Mouse (Mus musculus) cerebellum, adult 2 months (tissue): ENCODE measurements around the gene Tsc22d1. TPM values are rescaled to one million over a fixed set of nuclear protein-coding genes. Genes with fewer than 3 reads are reported as not detected.

Source experiments
- DNase-seq, 2 experiments: peaks; one replicate each; pipeline ENCODE4 v3.0.0; 2021
- H3K27ac ChIP-seq: fragments of 200-500 bp; 2 replicates; pipeline ENCODE4 v1.5.1; 2012; ENCODE audit warnings: low read length, control low read depth, inconsistent platforms; ENCODE audit not compliant: insufficient read depth
- H3K27me3 ChIP-seq: fragments of 200-500 bp; 2 replicates; pipeline ENCODE4 v1.6.1; 2012; ENCODE audit warnings: inconsistent platforms, mild to moderate bottlenecking, low read length, moderate library complexity; ENCODE audit not compliant: control insufficient read depth, insufficient read depth
- H3K4me1 ChIP-seq: fragments of 200-500 bp; 2 replicates; pipeline ENCODE4 v1.6.1; 2011; ENCODE audit warnings: low read length; ENCODE audit not compliant: control insufficient read depth, insufficient read depth
- H3K4me3 ChIP-seq: fragments of 200-500 bp; replicated peaks from 2 replicates; pipeline ENCODE3; 2011; ENCODE audit warnings: mild to moderate bottlenecking, low read depth, low read length, control low read depth; ENCODE audit not compliant: insufficient read depth
- CTCF ChIP-seq: fragments of 200-500 bp; IDR thresholded peaks from 2 replicates; pipeline ENCODE4 v1.5.1; 2011; ENCODE audit warnings: low read depth, mild to moderate bottlenecking, control low read depth, low read length, moderate library complexity, borderline replicate concordance; ENCODE audit not compliant: insufficient read depth
- POLR2A ChIP-seq: fragments of 200-500 bp; IDR thresholded peaks from 2 replicates; pipeline ENCODE4 v1.6.1; 2011; ENCODE audit warnings: low read length, control low read depth, borderline replicate concordance; ENCODE audit not compliant: insufficient read depth
- WGBS: fragments of 180-500 bp; shearing (Covaris S2); methylation state at CpG from one replicate; pipeline ENCODE4 v1.1.7; 2018; 5-methylcytosine and 5-hydroxymethylcytosine counted together
- polyA plus RNA-seq: library from polyadenylated mRNA; depleted of rRNA; stranded (reverse); fragments of >200 nt; gene quantifications from 2 replicates; pipeline ENCODE4 v1.2.3, GENCODE M21; 2012

The Tsc22d1 gene
- polyA plus RNA-seq, 1 experiment: 362 TPM

GRCm38 (mm10) chr14:76505101-76505438 lies 90.3 kb downstream of the Tsc22d1 start:
- under 1% methylated on average over 10 of the region's 10 CpGs for WGBS
- TF ChIP-seq POLR2A (no peak), CTCF (no peak)
- Histone ChIP-seq H3K4me1 (peaks cover 15% of the 10 kb centered on the region; the same call in 1 of the 2 replicates), H3K27me3 (no peaks in the 10 kb centered on the region), H3K27ac (peak overlapping the region; percentile 85), H3K4me3 (peak overlapping the region; percentile 87)
- no peak for DNase-seq

- Histone ChIP-seq H3K4me1 (peaks cover 15% of the 10 kb centered on the region; the same call in 1 of the 2 replicates), H3K27ac (peak overlapping the region; percentile 85), H3K4me3 (peak overlapping the region; percentile 87), H3K27me3 (no peaks in the 10 kb centered on the region)
- under 1% methylated on average over 31 of the region's 31 CpGs for WGBS
- peak; percentile 89 to 95 for DNase-seq
- TF ChIP-seq CTCF: no peak
- TF ChIP-seq POLR2A: peak; percentile 80; the same call in 1 of the 2 replicates
Measured at GRCm38 (mm10) chr14:76505439-76506220, 90.9 kb downstream of the Tsc22d1 start.

GRCm38 (mm10) chr14:76506425-76507205 lies 91.9 kb downstream of the Tsc22d1 start:
- WGBS: 11% methylated on average over 27 of the region's 27 CpGs
- peak overlapping the region; percentile 82 for H3K27ac ChIP-seq
- H3K27me3 ChIP-seq: no peaks in the 10 kb centered on the region
- peaks cover 15% of the 10 kb centered on the region; the same call in 1 of the 2 replicates for H3K4me1 ChIP-seq
- TF ChIP-seq CTCF: no peak
- TF ChIP-seq POLR2A: no peak
- peak overlapping the region; percentile 76 for H3K4me3 ChIP-seq
- DNase-seq: peak; percentile 47 to 59

GRCm38 (mm10) chr14:76507357-76507756 lies 92.6 kb downstream of the Tsc22d1 start:
- peaks cover 15% of the 10 kb centered on the region; the same call in 1 of the 2 replicates for H3K4me1 ChIP-seq
- H3K4me3 ChIP-seq: no peak overlapping the region
- no peak overlapping the region for H3K27ac ChIP-seq
- TF ChIP-seq POLR2A (no peak), CTCF (no peak)
- 72% methylated on average over 7 of the region's 7 CpGs for WGBS
- H3K27me3 ChIP-seq: no peaks in the 10 kb centered on the region
- DNase-seq: no peak

- WGBS: 43% methylated on average over 9 of the region's 9 CpGs
- Histone ChIP-seq H3K27me3 (no peaks in the 10 kb centered on the region), H3K4me1 (peaks cover 15% of the 10 kb centered on the region; the same call in 1 of the 2 replicates), H3K4me3 (no peak overlapping the region), H3K27ac (no peak overlapping the region)
- TF ChIP-seq POLR2A (0 out of 2 replicates have a peak, but pooled peaks have one; percentile 16), CTCF (no peak)
- no peak for DNase-seq
Measured at GRCm38 (mm10) chr14:76507804-76508500, 93.2 kb downstream of the Tsc22d1 start.

- DNase-seq: no peak
- TF ChIP-seq POLR2A (no peak), CTCF (no peak)
- Histone ChIP-seq H3K27me3 (no peaks in the 10 kb centered on the region), H3K27ac (no peak overlapping the region), H3K4me1 (peaks cover 15% of the 10 kb centered on the region; the same call in 1 of the 2 replicates), H3K4me3 (no peak overlapping the region)
- WGBS: 55% methylated on average over 10 of the region's 10 CpGs
Measured at GRCm38 (mm10) chr14:76508701-76509100, 93.9 kb downstream of the Tsc22d1 start.

- 50% methylated on average over 7 of the region's 7 CpGs for WGBS
- H3K4me3 ChIP-seq: no peak overlapping the region
- DNase-seq: no peak
Measured at GRCm38 (mm10) chr14:76511971-76512370, 97.2 kb downstream of the Tsc22d1 start.

More at GRCm38 (mm10) chr14:76511971-76512370, 97.2 kb downstream of the Tsc22d1 start:
- H3K27me3 ChIP-seq: no peaks in the 10 kb centered on the region
- H3K27ac ChIP-seq: no peak overlapping the region
- TF ChIP-seq CTCF (no peak), POLR2A (no peak)
- peaks cover 10% of the 10 kb centered on the region; the same call in 1 of the 2 replicates for H3K4me1 ChIP-seq
